9 mouse cellular contexts compared by ENCODE assay signal in genomic region chr19:55198303-55198702, GRCm38 (mm10). TPM values are rescaled to one million over a fixed set of nuclear protein-coding genes. Genes with fewer than 3 reads are reported as not detected.
A peak's percentile ranks its signal among the peaks of the same experiment; 100 is the strongest.
DNase-seq lines count a peak whose midpoint lies in the region; ATAC-seq and TF ChIP-seq lines count a peak whose summit lies in the region.
"Had no signal": no experiment of that assay in that cellular context is flagged by ENCODE, and none has a peak within 500 bp of the region (broad histone marks: within the 10 kb centered on the region; RNA-seq: fewer than 3 reads in every experiment).

No protein-coding gene starts in this region.

- H3K9me3 ChIP-seq in embryonic facial prominence, embryonic 11.5 days (replicated peaks; ENCODE audit: control insufficient read depth, low read length): no peaks in the 10 kb centered on the region

- no peak overlapping the region for H3K9ac ChIP-seq in embryonic facial prominence, embryonic 11.5 days (replicated peaks; ENCODE audit: low read length)

- ATAC-seq in cerebellum, adult (ENCODE audit: insufficient number of reproducible peaks, low FRiP score, low TSS enrichment): no peak
- ATAC-seq in embryonic facial prominence, embryonic 11.5 days (replicated peaks; ENCODE audit: insufficient number of reproducible peaks, low FRiP score, low TSS enrichment, low read depth): 0 out of 2 replicates have a peak, but pooled peaks have one; percentile 53

- peak; percentile 18 to 27 for DNase-seq in cerebellum, adult 2 months
- DNase-seq in NIH3T3 (ENCODE audit: low read depth): peak; percentile 83
- DNase-seq in embryonic facial prominence, embryonic 11.5 days (ENCODE audit: low spot score): peak; percentile 84
- peak; percentile 74 to 88 for DNase-seq in heart, postnatal 10 days
- DNase-seq in kidney, postnatal 14 days: peak; percentile 79
- peak; percentile 54 for DNase-seq in lung, adult 2 months
- DNase-seq in retina, postnatal 7 days (ENCODE audit: low read depth, low spot score): peak; percentile 61

- H3K27me3 ChIP-seq in cerebellum, adult 2 months (ENCODE audit: control insufficient read depth, insufficient read depth, low read length): no peaks in the 10 kb centered on the region
- no peaks in the 10 kb centered on the region for H3K27me3 ChIP-seq in embryonic facial prominence, embryonic 11.5 days (ENCODE audit: control insufficient read depth, insufficient read depth, low read length)

- 35% methylated on average over 5 of the region's 5 CpGs for WGBS in cerebellum, adult 2 months
- 37% methylated on average over 5 of the region's 5 CpGs for WGBS in embryonic facial prominence, embryonic 11.5 days
- WGBS in lung, adult 2 months: 28% methylated on average over 5 of the region's 5 CpGs

- intact Hi-C loops in heart, postnatal 10 days (cut with DNase I): loop anchor here (2.0 to 5.0 kb wide), 3 partner anchors 106 to 1151 kb away; no protein-coding TSS in a partner anchor

- no peak for TF ChIP-seq POLR2A in cerebellum, adult 2 months (IDR thresholded peaks at IDR 0.05; ENCODE audit: borderline replicate concordance, insufficient read depth, low read length)
- no peak for TF ChIP-seq POLR2A in lung, adult 2 months (IDR thresholded peaks at IDR 0.05; ENCODE audit: borderline replicate concordance, extremely low read depth, low read depth, low read length)

- no peaks in the 10 kb centered on the region for H3K36me3 ChIP-seq in embryonic facial prominence, embryonic 11.5 days (replicated peaks; ENCODE audit: control insufficient read depth, insufficient read depth, low read depth, low read length)

- H3K4me3 ChIP-seq in cerebellum, adult 2 months (replicated peaks; ENCODE audit: insufficient read depth, low read depth, low read length): no peak overlapping the region
- no peak overlapping the region for H3K4me3 ChIP-seq in embryonic facial prominence, embryonic 11.5 days (ENCODE audit: low read depth, low read length)
- H3K4me3 ChIP-seq in lung, adult 2 months (replicated peaks; ENCODE audit: extremely low read depth, low read depth, low read length): no peak overlapping the region

- 0 out of 2 replicates have a peak, but pooled peaks cover 5% of the 10 kb centered on the region for H3K4me1 ChIP-seq in cerebellum, adult 2 months (ENCODE audit: control insufficient read depth, insufficient read depth, low read length)
- no peaks in the 10 kb centered on the region for H3K4me1 ChIP-seq in embryonic facial prominence, embryonic 11.5 days (ENCODE audit: control insufficient read depth, insufficient read depth, low read length)
- peaks cover 7% of the 10 kb centered on the region; the same call in 1 of the 2 replicates for H3K4me1 ChIP-seq in lung, adult 2 months (ENCODE audit: control insufficient read depth, insufficient read depth, low read length)

- H3K4me2 ChIP-seq in embryonic facial prominence, embryonic 11.5 days (ENCODE audit: low read depth, low read length): no peak overlapping the region

- peak; percentile 46; the same call in 1 of the 2 replicates for TF ChIP-seq CTCF in cerebellum, adult 2 months (IDR thresholded peaks at IDR 0.05; ENCODE audit: borderline replicate concordance, insufficient read depth, low read depth, low read length)
- peak; percentile 74 for TF ChIP-seq CTCF in lung, adult 2 months (IDR thresholded peaks at IDR 0.05; ENCODE audit: insufficient read depth, low read length)

- no peak overlapping the region for H3K27ac ChIP-seq in cerebellum, adult 2 months (ENCODE audit: insufficient read depth, low read length)
- H3K27ac ChIP-seq in embryonic facial prominence, embryonic 11.5 days (replicated peaks; ENCODE audit: low read depth, low read length): no peak overlapping the region

RNA-seq across cellular contexts. Expression of gene Tectb, which starts 17.8 kb away (rescaled TPM):
- 0.03 TPM in 1 of 2 replicates, not detected in the other for polyA plus RNA-seq in cerebellum, adult 2 months (2012; rRNA removed)
- polyA plus RNA-seq in embryonic facial prominence, embryonic 11.5 days (2014; fragmentation: Nextera tagmentation; extraction: Ambion mirVana): not detected in 2 replicates
- under 1 TPM in 1 of 2 experiments, not detected in 1; 0.31 TPM for total RNA-seq in heart, postnatal 10 days (2021)
- 0.09 and 0.32 TPM in 2 replicates for polyA plus RNA-seq in lung, adult 2 months (2012; rRNA removed)
- total RNA-seq: left cerebral cortex, postnatal 36 days had no signal

RNA-seq across cellular contexts. Expression of gene Gucy2g, which starts 42.7 kb away (rescaled TPM):
- polyA plus RNA-seq in cerebellum, adult 2 months (2012; rRNA removed): 0.05 and 0.10 TPM in 2 replicates
- polyA plus RNA-seq in embryonic facial prominence, embryonic 11.5 days (2014; fragmentation: Nextera tagmentation; extraction: Ambion mirVana): not detected in 2 replicates
- total RNA-seq in heart, postnatal 10 days (2021): under 1 TPM in 1 of 2 experiments, not detected in 1; 0.07 TPM
- 0.32 TPM in 2 replicates for polyA plus RNA-seq in lung, adult 2 months (2012; rRNA removed)

RNA-seq across cellular contexts. Expression of gene Acsl5, which starts 53.4 kb away (rescaled TPM):
- polyA plus RNA-seq in cerebellum, adult 2 months (2012; rRNA removed): 12.6 and 14.6 TPM in 2 replicates
- polyA plus RNA-seq in embryonic facial prominence, embryonic 11.5 days (2014; fragmentation: Nextera tagmentation; extraction: Ambion mirVana): 30.0 and 30.6 TPM in 2 replicates
- 10 to 100 TPM; 17.0 to 18.9 TPM for total RNA-seq in heart, postnatal 10 days (2021)
- 34.4 and 53.2 TPM in 2 replicates for polyA plus RNA-seq in lung, adult 2 months (2012; rRNA removed)

Comparison
In these comparisons a context has a peak if more than half of its experiments do, and no peak if none do; other contexts are left out.
1. DNase-seq: peak in every context shown above with its lines; median percentile 84 in embryonic facial prominence, embryonic 11.5 days; 83 in NIH3T3; 81 in heart, postnatal 10 days; 79 in kidney, postnatal 14 days; 61 in retina, postnatal 7 days; 54 in lung, adult 2 months; 22 in cerebellum, adult 2 months.